Mouse (Mus musculus) embryonic stem cell, embryonic (primary cell): ENCODE data around the gene Trim58.

Experiments used
- CTCF ChIA-PET, 4 experiments: fragments of 300-600 bp in 2 of 4; fragments of 350-600 bp in 2 of 4; sonication (Branson Sonifier 250); formaldehyde crosslinking; loops; one replicate each; lab custom pipeline; 2022; ENCODE audit warnings: inconsistent platforms in 2 of 4; lab: Charles Lee
- POLR2A ChIA-PET, 4 experiments: fragments of 300-600 bp in 2 of 4; fragments of 350-600 bp in 2 of 4; sonication (Branson Sonifier 250); formaldehyde crosslinking; loops; one replicate each; lab custom pipeline; 2022; ENCODE audit warnings: antibody characterized with exemption in 4 of 4, inconsistent platforms in 1 of 4; lab: Charles Lee

Gene Trim58

DNA sequence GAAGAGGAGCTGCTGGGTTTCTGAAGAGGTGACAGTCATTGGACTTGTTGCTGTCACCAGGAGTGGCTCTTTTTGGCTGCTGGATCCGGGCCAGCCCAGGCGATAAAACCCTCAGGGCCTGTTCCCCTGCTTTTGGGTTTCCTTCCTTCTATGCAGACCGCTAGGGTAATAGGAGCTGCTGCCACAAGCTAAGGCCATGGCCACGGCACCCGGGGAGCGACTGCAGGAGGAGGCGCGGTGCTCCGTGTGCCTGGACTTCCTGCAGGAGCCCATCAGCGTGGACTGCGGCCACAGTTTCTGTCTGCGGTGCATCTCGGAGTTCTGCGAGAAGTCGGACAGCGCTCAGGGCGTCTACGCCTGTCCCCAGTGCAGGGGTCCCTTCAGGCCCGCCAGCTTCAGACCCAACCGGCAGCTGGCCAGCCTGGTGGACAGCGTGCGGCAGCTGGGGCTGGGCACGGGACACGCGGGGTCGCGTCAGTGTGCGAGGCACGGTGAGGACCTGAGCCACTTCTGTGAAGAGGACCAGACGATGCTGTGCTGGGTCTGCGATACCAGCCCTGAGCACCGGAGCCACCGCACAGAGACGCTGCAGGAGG lies at the start of gene Trim58:
TSS of gene Trim58 (plus strand) at position 194 of the 596 bp plus-strand sequence.
- POLR2A ChIA-PET, result interaction anchor here (0.5 to 1.2 kb wide), 5 partner anchors 8 to 437 kb away, joined by 3 to 4 read pairs (median 3); no protein-coding TSS in a partner anchor

DNA sequence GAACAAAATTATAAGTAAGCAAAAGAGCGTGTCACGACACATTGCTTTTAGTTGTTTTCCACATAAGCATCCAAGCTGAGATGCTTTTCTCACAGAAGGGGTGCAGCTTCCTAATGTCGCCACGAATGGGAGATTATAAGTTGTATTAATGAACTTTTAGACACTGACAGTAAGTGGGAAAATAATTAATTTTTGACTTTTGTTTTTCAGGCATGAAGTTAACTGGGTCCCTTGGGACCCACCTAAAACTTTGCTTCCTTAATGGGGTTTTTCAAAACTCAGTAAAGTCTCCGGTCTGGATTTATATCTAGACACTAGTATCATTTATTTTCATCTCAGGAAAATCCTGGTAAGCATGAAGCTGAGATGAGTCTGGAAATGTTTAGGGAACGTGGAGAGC lies 45.5 kb upstream of the Trim58 start, which contains the start of gene Olfr324:
TSS of gene Olfr324 (plus strand) at position 301 of the 400 bp plus-strand sequence.
- ChIA-PET CTCF (interaction anchor here in 1 of 4 experiments (0.6 kb wide), 1 partner anchor 157 kb away, joined by 3 read pairs; no protein-coding TSS in a partner anchor), POLR2A (no interaction called here)

More for the DNA sequence above, at the start of gene Trim58:
- CTCF ChIA-PET, result interaction anchor here in 3 of 4 experiments (0.6 to 2.3 kb wide), 6 partner anchors 248 to 454 kb away, joined by 3 to 7 read pairs (median 4); no protein-coding TSS in a partner anchor

DNA sequence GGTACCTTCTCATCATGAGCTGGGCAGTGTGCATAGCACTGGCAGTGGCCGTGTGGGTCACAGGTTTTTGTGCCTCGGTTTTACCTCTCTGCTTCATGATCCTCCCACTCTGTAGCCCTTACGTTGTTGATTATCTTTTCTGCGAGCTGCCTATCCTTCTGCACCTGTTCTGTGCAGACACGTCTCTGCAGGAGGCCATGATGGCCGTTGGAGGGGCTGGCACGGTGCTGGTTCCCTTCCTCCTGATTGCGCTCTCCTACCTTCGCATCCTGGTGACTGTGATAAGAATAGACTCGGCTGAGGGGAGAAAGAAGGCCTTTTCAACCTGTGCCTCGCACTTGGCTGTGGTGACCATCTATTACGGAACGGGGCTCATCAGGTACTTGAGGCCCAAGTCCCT lies 42.4 kb upstream of the Trim58 start:
- POLR2A ChIA-PET, result no interaction called here
- CTCF ChIA-PET, result interaction anchor here in 2 of 4 experiments (0.7 to 1.7 kb wide), 2 partner anchors 10 to 602 kb away, joined by 3 to 5 read pairs; no protein-coding TSS in a partner anchor

DNA sequence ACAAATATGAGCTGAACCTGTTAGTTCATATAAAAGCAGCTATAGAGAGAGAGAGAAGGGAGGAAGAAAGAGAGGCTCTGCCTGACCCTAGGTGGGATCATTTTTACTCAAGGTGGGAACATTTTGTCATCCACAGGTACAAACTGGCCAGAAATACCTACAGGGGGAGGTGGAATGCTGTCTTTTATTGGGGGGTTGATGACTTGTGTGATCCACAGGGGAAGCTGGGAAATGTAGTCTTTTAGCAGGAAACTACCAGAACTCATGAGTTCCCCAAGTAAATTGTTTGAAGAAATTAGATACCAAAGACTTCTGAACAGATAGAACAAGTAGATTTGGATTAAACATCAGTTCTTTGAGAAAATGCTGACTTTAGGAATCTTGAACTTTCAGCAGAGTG lies 38.2 kb upstream of the Trim58 start:
- ChIA-PET CTCF (interaction anchor here in 1 of 4 experiments (1.0 kb wide), 1 partner anchor 249 kb away, joined by 3 read pairs; no protein-coding TSS in a partner anchor), POLR2A (interaction anchor here in 1 of 4 experiments (0.5 to 0.6 kb wide), 2 partner anchors 256 to 961 kb away, joined by 3 to 4 read pairs; no protein-coding TSS in a partner anchor)

DNA sequence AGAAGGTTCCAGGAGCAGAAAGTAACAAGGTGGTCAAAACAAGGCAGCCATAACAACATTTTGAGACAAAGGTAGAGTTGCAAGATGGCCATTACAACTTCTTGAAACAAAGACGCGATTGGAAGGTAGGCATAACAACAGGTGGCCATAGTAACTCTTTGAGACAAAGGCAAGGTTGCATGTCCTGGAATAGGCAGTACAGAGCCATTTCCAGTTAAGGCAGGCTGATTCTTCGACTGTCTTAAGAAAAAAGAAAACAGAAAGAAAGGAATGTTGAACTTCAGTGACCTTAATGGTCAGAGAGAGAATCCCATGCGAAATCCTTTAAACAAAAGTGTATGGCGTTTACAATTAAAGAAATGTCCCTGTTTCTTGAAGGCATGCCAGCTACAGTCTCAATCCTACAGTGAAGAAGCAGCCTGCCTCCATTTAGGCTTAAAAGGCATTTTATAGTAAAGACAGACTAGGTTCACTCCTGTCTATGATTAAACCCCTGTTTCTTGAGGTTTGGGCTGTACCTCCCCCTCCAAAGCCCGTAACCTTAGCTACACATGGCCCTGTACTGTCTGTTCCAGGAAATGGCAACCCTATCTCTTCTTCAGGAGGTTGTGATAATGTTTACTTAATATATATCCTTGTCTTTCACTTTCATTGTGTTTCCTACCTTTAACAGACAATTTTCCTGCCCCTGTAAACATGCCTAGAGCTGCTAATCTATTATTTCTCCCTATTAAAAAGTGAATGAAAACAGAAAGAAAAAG lies 37.3 kb upstream of the Trim58 start:
- POLR2A ChIA-PET, result no interaction called here
- CTCF ChIA-PET, result interaction anchor here in 1 of 4 experiments (1.0 kb wide), 1 partner anchor 250 kb away, joined by 3 read pairs; no protein-coding TSS in a partner anchor

DNA sequence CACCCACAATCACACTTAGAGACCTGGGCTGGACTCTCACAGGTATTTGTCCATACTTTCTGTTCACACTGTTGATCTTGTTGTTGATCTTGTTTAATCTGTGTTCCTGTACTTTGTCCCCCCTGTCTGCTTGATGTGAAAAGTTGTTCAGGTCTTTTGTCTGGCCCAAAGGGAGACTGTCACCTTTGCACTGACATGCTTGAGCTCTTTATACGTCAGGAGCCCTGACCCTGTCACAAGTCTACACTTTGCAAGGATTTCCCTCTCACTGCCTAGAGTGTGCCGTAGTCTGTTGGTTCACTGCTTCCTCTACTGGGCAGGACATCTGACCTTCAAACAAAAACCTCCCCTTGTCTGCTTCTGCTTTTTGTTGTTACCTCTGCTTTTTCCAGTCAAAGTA lies 35.6 kb upstream of the Trim58 start:
- ChIA-PET POLR2A (no interaction called here), CTCF (no interaction called here)

DNA sequence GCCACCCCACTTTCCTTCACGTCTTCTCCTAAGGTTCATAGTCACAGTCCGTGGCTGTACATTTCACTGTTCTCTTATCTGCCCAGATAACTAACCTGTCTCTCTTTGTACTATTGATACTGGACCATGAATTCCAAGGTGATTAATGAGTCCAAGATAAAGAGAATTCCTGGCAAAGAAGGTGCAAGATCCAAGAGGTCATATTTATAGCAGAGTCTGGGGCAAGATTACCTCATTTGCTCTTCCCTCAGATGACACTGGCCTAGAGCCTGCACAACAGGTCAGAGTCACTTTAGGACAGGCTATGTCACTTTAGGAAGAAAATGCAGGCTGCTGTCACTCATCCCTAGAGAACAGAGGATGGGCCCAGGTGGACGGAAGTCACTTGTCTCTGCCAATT lies 35.0 kb upstream of the Trim58 start:
- POLR2A ChIA-PET, result no interaction called here
- CTCF ChIA-PET, result no interaction called here

DNA sequence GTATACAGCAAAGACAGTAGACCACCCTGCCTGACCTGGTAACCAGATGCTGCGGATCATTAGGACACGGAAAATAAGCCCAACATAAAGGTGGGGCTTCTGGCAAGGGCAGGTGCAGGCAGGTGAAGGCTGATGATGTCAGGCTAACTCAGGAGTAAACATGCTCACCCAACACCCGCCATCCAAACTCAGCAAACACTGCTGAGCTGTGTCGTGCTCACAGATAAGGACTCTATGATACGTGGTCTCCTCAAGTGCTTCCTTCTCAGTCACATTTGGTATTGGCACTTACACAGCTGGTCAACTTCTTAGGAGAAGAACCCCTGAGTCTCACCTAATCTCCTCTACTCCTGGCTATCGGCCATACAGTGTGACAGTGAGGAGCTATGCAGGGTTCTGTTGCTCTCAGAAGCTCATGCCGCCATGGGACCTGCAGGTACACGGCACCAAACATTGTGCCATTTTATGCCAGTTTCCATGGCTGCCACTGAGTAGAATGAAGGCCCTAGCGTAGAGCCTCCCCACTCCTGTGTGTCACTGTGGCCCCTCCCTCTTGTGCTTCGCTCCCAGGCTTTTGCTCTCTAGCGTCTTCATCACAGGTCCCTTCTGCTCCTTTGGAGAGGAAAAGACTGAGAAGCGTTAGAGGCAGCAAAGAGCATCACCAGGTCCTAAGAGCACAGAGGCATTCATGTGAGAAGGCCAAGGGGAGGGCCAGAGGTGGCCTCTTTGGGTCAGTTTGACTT lies 33.9 kb upstream of the Trim58 start:
- CTCF ChIA-PET, result no interaction called here

DNA sequence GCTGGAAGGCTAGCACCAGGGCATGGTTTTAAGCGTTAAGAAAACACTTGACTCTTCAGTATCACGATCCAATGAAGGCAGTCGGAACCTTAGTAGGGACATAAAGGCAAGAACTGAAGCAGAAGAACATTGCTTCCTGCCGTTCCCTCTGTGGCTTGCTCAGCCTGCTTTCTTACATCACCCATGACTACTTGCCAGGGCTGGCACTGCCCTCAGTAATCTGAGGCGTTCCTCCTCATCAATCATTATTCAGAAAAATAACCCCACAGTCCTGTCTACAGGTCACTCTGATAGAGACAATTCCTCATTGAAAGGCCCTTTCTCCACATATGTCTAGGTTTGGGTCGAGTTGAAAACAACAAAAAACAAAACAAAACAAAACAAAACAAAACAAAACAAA lies 33.2 kb upstream of the Trim58 start:
- ChIA-PET CTCF (no interaction called here), POLR2A (no interaction called here)

More for the DNA sequence above, 33.9 kb upstream of the Trim58 start:
- POLR2A ChIA-PET, result interaction anchor here in 1 of 4 experiments (0.5 kb wide), 1 partner anchor 39 kb away, joined by 7 read pairs; no protein-coding TSS in a partner anchor

DNA sequence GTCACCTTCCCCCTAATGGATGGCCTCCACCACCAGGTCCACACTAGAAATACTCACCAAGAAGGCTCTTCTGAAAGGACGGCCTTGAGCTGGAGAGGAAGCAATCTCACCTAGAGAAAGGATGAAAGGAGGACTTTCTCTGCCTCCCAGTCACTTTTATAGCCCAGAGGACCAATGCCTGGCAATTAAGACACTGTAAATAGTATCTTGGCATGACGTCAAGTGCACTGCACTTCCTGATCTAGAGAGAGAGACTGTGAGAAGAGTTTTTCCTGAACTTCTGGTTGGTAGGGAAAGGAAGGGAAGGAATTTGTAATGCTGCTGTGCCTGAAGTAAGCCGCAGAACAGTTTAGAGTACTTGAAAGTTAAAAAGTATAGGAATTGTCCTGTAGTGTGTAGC lies 26.9 kb upstream of the Trim58 start:
- CTCF ChIA-PET, result no interaction called here
- POLR2A ChIA-PET, result no interaction called here

DNA sequence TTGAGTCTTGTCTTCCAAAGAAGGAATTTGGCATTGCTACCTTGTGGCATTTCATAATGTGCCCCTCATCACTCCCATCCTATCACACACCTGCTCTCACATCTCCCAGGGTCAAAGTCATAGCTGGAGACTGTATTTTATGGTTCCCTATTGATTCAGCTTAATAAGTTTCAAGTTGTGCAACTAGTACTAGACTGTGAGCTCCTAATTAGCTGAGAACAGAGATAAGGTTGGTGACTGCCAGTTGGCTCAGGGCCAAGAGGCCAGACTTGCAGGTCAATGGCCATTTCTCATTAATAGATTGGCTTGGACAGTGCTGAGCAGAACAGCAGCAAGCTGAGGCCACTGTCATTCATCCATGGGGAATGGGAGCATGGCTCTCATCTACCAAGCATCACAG lies 25.7 kb upstream of the Trim58 start:
- POLR2A ChIA-PET, result no interaction called here

DNA sequence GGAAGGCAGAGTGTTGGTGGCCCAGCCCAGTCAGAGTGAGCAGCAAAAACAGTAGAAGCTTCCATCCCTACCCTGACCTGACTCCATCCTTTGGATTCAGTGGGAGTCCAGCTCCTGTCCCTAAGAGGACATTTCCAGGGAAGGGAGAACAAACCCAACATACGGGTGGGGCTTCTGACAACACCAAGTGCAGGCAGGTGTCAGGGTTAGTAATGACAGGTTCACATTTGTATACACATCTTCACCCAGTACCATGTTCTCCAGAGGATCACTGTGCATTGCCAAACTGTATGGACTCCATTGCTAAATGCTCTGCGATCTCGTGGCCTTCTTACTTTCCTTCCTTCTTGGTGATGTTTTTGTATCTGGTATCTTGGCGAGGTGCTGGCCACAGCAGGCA lies 24.3 kb upstream of the Trim58 start, which contains the start of gene 2210407C18Rik:
TSS of gene 2210407C18Rik (minus strand) at position 101 of the 400 bp plus-strand sequence.
- POLR2A ChIA-PET, result interaction anchor here in 1 of 4 experiments (0.5 kb wide), 1 partner anchor 363 kb away, joined by 3 read pairs; no protein-coding TSS in a partner anchor
- CTCF ChIA-PET, result interaction anchor here in 2 of 4 experiments (0.6 to 2.2 kb wide), 2 partner anchors 20 to 301 kb away, joined by 3 to 4 read pairs; no protein-coding TSS in a partner anchor

More for the DNA sequence above, 25.7 kb upstream of the Trim58 start:
- CTCF ChIA-PET, result interaction anchor here in 1 of 4 experiments (0.6 kb wide), 1 partner anchor 478 kb away, joined by 3 read pairs; no protein-coding TSS in a partner anchor

DNA sequence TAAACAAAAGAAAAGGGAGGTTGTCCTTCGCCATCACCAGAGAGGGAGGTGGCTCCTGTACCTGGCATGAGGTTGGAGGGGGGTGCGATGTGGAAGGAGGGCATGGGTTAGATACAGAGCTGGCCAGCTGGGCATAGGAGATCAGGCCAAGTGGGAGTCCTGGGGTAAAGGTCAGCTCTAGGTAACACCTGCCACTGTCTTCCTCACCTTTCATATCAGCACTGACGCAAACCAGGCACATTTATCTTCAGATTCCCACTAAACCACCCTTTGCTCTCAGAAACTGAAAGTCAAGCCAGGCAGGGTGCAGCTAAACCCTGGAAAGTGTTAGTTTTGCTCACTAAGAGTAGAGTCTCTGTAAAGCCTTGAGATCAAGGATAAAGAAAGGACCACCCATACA lies 21.9 kb upstream of the Trim58 start:
- ChIA-PET POLR2A (no interaction called here), CTCF (no interaction called here)

DNA sequence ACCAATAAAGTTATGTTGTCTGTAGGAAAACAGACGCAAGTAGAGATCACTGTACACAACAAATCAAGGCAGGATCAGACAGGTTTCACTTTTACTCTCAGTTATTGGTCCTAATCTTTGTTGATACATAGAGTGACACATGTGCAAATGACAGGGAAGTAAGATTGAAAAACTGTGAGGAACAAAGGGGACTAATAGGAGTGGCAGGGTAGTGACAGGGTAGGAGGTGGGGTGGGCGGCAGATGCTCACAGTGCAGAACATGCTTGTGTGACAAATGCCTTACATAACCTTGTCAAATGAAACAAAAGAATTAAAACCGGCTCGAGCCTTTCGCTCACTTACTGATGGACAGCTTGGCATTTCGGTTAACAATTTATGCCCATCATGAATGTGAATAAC lies 21.5 kb upstream of the Trim58 start:
- ChIA-PET POLR2A (no interaction called here), CTCF (interaction anchor here in 1 of 4 experiments (0.7 kb wide), 1 partner anchor 270 kb away, joined by 3 read pairs; no protein-coding TSS in a partner anchor)

DNA sequence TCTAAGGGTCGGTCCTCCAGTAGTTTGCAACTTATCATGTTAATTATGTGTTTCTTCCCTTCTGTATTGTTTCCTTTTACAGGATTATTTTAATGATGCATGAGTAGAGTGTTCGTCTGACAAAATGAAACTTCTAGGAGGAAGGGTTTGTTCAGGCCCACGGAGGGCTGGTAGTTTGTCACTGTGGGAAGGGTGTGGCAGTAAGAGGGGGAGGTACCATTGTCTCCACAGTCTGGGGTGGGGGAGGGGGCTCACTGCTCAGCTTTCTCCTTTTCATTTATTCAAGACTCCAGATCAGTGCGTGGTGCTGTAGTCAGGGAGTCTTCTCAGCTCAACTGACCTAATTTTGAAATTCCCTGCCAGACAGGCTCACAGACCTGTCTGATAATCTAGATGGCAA lies 14.1 kb upstream of the Trim58 start:
- CTCF ChIA-PET, result no interaction called here

DNA sequence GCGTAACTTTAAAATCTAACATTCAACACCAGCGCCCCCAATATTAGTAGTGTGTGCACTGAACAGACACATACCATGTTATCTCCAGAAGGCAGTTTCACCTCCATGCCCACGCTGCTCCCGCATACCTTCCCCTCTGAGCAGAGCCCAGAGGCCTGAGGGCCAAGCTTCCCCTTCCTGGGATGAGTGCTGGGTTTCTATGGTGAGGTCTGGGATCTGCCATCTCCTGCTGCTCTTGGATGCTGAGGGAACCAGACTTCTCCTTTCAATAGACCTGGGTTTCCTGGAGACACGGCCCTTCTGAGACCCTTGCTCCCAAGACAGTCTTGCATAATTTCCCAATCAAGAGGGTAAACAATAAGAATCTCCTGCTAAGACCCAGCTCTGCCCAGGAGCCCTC lies 9.9 kb upstream of the Trim58 start, which contains the start of gene Olfr323:
TSS of gene Olfr323 (minus strand) at position 101 of the 400 bp plus-strand sequence.
- ChIA-PET POLR2A (no interaction called here), CTCF (no interaction called here)

More for the DNA sequence above, 14.1 kb upstream of the Trim58 start:
- POLR2A ChIA-PET, result no interaction called here

DNA sequence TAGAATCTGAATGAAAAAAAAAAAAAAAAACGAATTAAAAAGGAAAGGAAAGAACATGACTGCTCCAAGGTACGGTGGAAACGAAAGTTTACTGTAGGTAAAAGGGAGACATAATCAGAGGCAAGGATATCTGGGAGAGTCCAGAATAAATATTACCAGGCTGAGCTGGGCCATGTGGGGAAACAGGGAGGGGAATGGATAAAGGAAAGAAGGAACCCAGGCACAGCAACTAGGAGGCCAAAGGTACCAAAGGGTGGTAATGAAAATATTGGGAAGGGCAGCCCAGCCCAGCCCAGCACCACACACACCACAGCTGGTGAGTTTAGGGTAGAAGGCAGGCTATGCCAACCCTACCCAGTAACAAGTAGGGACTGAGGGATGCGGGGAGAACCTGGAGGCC lies 5.4 kb upstream of the Trim58 start:
- POLR2A ChIA-PET, result interaction anchor here in 1 of 4 experiments (0.7 kb wide), 1 partner anchor 305 kb away, joined by 3 read pairs; the partner anchor contains the start of gene Zfp672
- CTCF ChIA-PET, result interaction anchor here in 3 of 4 experiments (0.6 to 1.1 kb wide), 5 partner anchors 10 to 410 kb away, joined by 3 to 17 read pairs (median 4); partner anchors contain the start of genes Sh3bp5l (in 1 of the 3) and Zfp672 (in 1 of the 3)

DNA sequence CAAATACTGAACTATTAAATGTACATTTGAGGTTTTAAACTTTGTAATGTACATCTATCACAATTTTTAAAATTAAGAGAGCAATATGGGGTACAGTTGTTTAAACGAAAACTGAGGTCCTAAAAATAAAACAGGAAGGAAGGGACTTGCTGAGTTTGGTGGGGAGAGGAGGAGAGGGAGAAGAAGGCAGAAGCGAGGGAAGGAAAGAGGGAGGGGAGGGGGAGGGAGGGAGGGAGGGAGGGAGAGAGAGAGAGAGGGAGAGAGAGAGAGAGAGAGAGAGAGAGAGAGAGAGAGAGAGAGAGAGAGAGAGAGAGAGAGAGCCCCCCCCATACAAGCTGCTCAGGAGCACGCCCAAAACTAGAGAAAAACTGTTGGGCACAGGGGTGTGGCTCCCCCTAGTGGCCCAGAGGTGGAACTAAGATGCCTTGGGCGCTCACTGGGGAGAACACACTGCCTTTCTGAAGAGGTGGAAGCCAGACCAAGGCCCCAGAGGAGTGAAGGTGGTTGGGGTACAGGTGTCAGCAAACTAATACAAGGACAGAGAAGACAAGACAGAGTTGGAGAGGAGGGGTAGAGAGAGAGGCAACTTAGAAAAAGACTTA lies 3.8 kb upstream of the Trim58 start:
- ChIA-PET POLR2A (no interaction called here), CTCF (interaction anchor here (0.5 to 2.3 kb wide), 14 partner anchors 9 to 458 kb away, joined by 3 to 13 read pairs (median 4); partner anchors contain the start of gene 2210407C18Rik (in 1 of the 4))
